Mouse (Mus musculus) kidney, adult 18-20 months (tissue): ENCODE data around the gene Mrap2.
"Not testable (repeated sequence)": the region's sequence is repeated elsewhere in the genome, so short reads cannot be mapped to it uniquely, and the experiment has no call there.

Experiments
- DNase-seq: peaks from one replicate; pipeline ENCODE4 v3.0.0; 2021

Mrap2 gene

GRCm38 (mm10) chr9:87144106-87144505 lies at the start of gene Mrap2:
TSS of gene Mrap2 (plus strand) at chr9:87144306.
- peak; percentile 51 for DNase-seq

- DNase-seq, result peak; percentile 17
Observed at GRCm38 (mm10) chr9:87097989-87098388, 46.1 kb upstream of the Mrap2 start.

- no peak for DNase-seq
Observed at GRCm38 (mm10) chr9:87115019-87115418, 29.1 kb upstream of the Mrap2 start.

GRCm38 (mm10) chr9:87115456-87115931 lies 28.6 kb upstream of the Mrap2 start:
- DNase-seq, result no peak

- DNase-seq, result no peak
Observed at GRCm38 (mm10) chr9:87115978-87116377, 28.1 kb upstream of the Mrap2 start.

- no peak for DNase-seq
Observed at GRCm38 (mm10) chr9:87118996-87119395, 25.1 kb upstream of the Mrap2 start.

GRCm38 (mm10) chr9:87121956-87122493 lies 22.1 kb upstream of the Mrap2 start:
- no peak for DNase-seq

GRCm38 (mm10) chr9:87127046-87127445 lies 17.1 kb upstream of the Mrap2 start:
- not testable (repeated sequence) for DNase-seq

GRCm38 (mm10) chr9:87135765-87136558 lies 8.1 kb upstream of the Mrap2 start:
- no peak for DNase-seq

GRCm38 (mm10) chr9:87143076-87143475 lies 1.0 kb upstream of the Mrap2 start:
- no peak for DNase-seq

GRCm38 (mm10) chr9:87144532-87144931 lies 426 bp downstream of the Mrap2 start:
- no peak for DNase-seq

GRCm38 (mm10) chr9:87145180-87145579 lies 1.1 kb downstream of the Mrap2 start:
- DNase-seq, result no peak

- DNase-seq, result no peak
Observed at GRCm38 (mm10) chr9:87145671-87146070, 1.6 kb downstream of the Mrap2 start.

GRCm38 (mm10) chr9:87146400-87146799 lies 2.3 kb downstream of the Mrap2 start:
- no peak for DNase-seq

- no peak for DNase-seq
Observed at GRCm38 (mm10) chr9:87147927-87148326, 3.8 kb downstream of the Mrap2 start.

- no peak for DNase-seq
Observed at GRCm38 (mm10) chr9:87152641-87153325, 8.7 kb downstream of the Mrap2 start.

GRCm38 (mm10) chr9:87162559-87162958 lies 18.5 kb downstream of the Mrap2 start:
- DNase-seq, result no peak

- DNase-seq, result no peak
Observed at GRCm38 (mm10) chr9:87167001-87167830, 23.1 kb downstream of the Mrap2 start.

GRCm38 (mm10) chr9:87168051-87168450 lies 23.9 kb downstream of the Mrap2 start:
- DNase-seq, result no peak

- DNase-seq, result no peak
Observed at GRCm38 (mm10) chr9:87169144-87169543, 25.0 kb downstream of the Mrap2 start.

- DNase-seq, result no peak
Observed at GRCm38 (mm10) chr9:87170891-87171290, 26.8 kb downstream of the Mrap2 start.

- DNase-seq, result no peak
Observed at GRCm38 (mm10) chr9:87171517-87171916, 27.4 kb downstream of the Mrap2 start.

GRCm38 (mm10) chr9:87178534-87178933 lies 34.4 kb downstream of the Mrap2 start:
- no peak for DNase-seq
